Mouse (Mus musculus): Measurements from ENCODE around the gene Cebpg. TPM values are rescaled to one million over a fixed set of nuclear protein-coding genes. Genes with fewer than 3 reads are reported as not detected.

Cebpg gene
- polyA plus RNA-seq, 1 experiment from 2014 or later = 22.1 TPM

GRCm38 (mm10) chr7:35023251-35023650 lies 33.1 kb downstream of the Cebpg start:
- H3K27me3 ChIP-seq = no peaks in the 10 kb centered on the region
- no peak overlapping the region for H3K4me3 ChIP-seq (replicated peaks)
- H3K36me3 ChIP-seq (replicated peaks) = no peaks in the 10 kb centered on the region
- H3K9ac ChIP-seq = no peak overlapping the region
- H3K9me3 ChIP-seq (replicated peaks) = no peaks in the 10 kb centered on the region
- no peak overlapping the region for H3K27ac ChIP-seq (replicated peaks)
- 65% methylated on average over 4 of the region's 4 CpGs for WGBS (ENCODE audit: insufficient replicate concordance)
- no peak for ATAC-seq (ENCODE audit: insufficient read depth)
- peaks cover 9% of the 10 kb centered on the region; the same call in 1 of the 2 replicates for H3K4me1 ChIP-seq (replicated peaks)
- no peak overlapping the region for H3K4me2 ChIP-seq

GRCm38 (mm10) chr7:35021365-35021764 lies 35.0 kb downstream of the Cebpg start:
- Histone ChIP-seq H3K4me1 (replicated peaks) (no peaks in the 10 kb centered on the region), H3K4me2 (no peak overlapping the region), H3K9ac (no peak overlapping the region), H3K36me3 (replicated peaks) (no peaks in the 10 kb centered on the region), H3K9me3 (replicated peaks) (no peaks in the 10 kb centered on the region), H3K27ac (replicated peaks) (no peak overlapping the region), H3K4me3 (replicated peaks) (no peak overlapping the region), H3K27me3 (no peaks in the 10 kb centered on the region)
- ATAC-seq (ENCODE audit: insufficient read depth) = no peak
- 79% methylated on average over 10 of the region's 10 CpGs for WGBS (ENCODE audit: insufficient replicate concordance)

GRCm38 (mm10) chr7:35015252-35015651 lies 41.1 kb downstream of the Cebpg start:
- no peak for ATAC-seq (ENCODE audit: insufficient read depth)
- no peak overlapping the region for H3K4me3 ChIP-seq (replicated peaks)
- WGBS (ENCODE audit: insufficient replicate concordance) = 66% methylated on average over 2 of the region's 2 CpGs
- H3K9ac ChIP-seq = no peak overlapping the region
- no peak overlapping the region for H3K27ac ChIP-seq (replicated peaks)
- H3K27me3 ChIP-seq = no peaks in the 10 kb centered on the region
- H3K4me2 ChIP-seq = no peak overlapping the region
- H3K9me3 ChIP-seq (replicated peaks) = no peaks in the 10 kb centered on the region
- H3K4me1 ChIP-seq (replicated peaks) = no peaks in the 10 kb centered on the region
- H3K36me3 ChIP-seq (replicated peaks) = no peaks in the 10 kb centered on the region

DNA sequence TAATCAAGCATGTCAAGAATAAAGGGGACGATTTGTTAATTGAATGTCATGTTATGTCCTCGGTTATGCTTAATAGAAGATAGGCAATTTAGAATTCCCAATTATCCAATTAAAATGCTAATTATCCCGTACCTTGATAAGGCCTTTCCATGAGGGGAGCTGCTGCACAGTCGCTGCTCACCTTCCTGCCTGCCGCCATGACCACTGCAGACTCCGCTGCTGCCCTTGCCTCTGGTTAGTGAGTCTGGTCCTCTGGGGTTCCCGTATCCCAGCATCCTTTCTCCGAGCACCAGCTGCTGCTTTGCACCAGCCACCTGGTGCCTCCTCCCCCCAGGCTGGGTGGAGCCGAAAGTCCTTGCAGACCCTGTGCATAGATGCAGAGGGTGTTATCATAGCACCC lies 43.1 kb downstream of the Cebpg start:
- Histone ChIP-seq H3K9me3 (replicated peaks) (no peaks in the 10 kb centered on the region), H3K4me2 (no peak overlapping the region), H3K4me1 (replicated peaks) (no peaks in the 10 kb centered on the region), H3K27me3 (no peaks in the 10 kb centered on the region), H3K4me3 (replicated peaks) (no peak overlapping the region), H3K36me3 (replicated peaks) (no peaks in the 10 kb centered on the region), H3K27ac (replicated peaks) (no peak overlapping the region), H3K9ac (no peak overlapping the region)
- no peak for ATAC-seq (ENCODE audit: insufficient read depth)
- WGBS (ENCODE audit: insufficient replicate concordance) = 77% methylated on average over 9 of the region's 9 CpGs

GRCm38 (mm10) chr7:35006661-35007060 lies 49.7 kb downstream of the Cebpg start:
- 0 out of 2 replicates have a peak, but pooled peaks cover 5% of the 10 kb centered on the region for H3K36me3 ChIP-seq (replicated peaks)
- no peak overlapping the region for H3K4me3 ChIP-seq (replicated peaks)
- no peaks in the 10 kb centered on the region for H3K27me3 ChIP-seq
- H3K4me2 ChIP-seq = no peak overlapping the region
- H3K9ac ChIP-seq = no peak overlapping the region
- no peaks in the 10 kb centered on the region for H3K9me3 ChIP-seq (replicated peaks)
- WGBS (ENCODE audit: insufficient replicate concordance) = 78% methylated on average over 7 of the region's 7 CpGs
- no peak overlapping the region for H3K27ac ChIP-seq (replicated peaks)
- H3K4me1 ChIP-seq (replicated peaks) = no peaks in the 10 kb centered on the region
- no peak for ATAC-seq (ENCODE audit: insufficient read depth)

DNA sequence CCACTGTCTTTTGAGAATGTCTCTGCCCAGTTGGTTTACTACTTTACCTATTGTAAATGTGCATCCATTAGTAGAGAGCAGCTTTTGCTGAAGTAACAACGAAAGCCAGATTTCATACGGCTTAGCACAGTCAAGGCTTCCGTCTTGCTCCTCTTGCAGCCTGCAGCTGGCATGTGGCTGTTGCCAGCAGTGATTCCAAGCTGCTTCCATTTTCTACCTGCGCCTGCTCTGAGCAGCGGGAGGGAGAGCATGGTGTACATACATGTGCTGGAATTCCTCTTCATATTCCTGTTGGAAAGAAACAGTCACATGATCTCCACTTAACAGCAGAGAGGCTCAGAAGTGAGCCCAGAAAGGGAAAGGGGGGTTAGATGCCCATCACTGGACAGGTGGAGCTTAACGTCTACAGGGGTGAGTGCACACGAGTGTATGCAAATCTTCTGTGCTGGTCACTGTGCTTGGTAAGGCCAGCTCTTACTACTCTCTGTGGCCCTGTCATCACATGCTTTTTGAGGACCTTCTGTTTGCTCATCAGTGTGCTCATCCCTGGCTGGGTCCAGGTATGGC lies 53.1 kb downstream of the Cebpg start:
- Histone ChIP-seq H3K27me3 (no peaks in the 10 kb centered on the region), H3K4me1 (replicated peaks) (no peaks in the 10 kb centered on the region), H3K4me2 (no peak overlapping the region), H3K9me3 (replicated peaks) (no peaks in the 10 kb centered on the region), H3K9ac (no peak overlapping the region), H3K36me3 (replicated peaks) (0 out of 2 replicates have a peak, but pooled peaks cover 5% of the 10 kb centered on the region), H3K27ac (replicated peaks) (no peak overlapping the region), H3K4me3 (replicated peaks) (no peak overlapping the region)
- 72% methylated on average over 7 of the region's 7 CpGs for WGBS (ENCODE audit: insufficient replicate concordance)
- no peak for ATAC-seq (ENCODE audit: insufficient read depth)

GRCm38 (mm10) chr7:35000839-35001238 lies 55.5 kb downstream of the Cebpg start:
- H3K4me3 ChIP-seq (replicated peaks) = no peak overlapping the region
- H3K9me3 ChIP-seq (replicated peaks) = no peaks in the 10 kb centered on the region
- H3K27ac ChIP-seq (replicated peaks) = no peak overlapping the region
- H3K27me3 ChIP-seq = no peaks in the 10 kb centered on the region
- H3K36me3 ChIP-seq (replicated peaks) = no peaks in the 10 kb centered on the region
- no peak overlapping the region for H3K4me2 ChIP-seq
- ATAC-seq (ENCODE audit: insufficient read depth) = no peak
- H3K4me1 ChIP-seq (replicated peaks) = no peaks in the 10 kb centered on the region
- H3K9ac ChIP-seq = no peak overlapping the region
- WGBS (ENCODE audit: insufficient replicate concordance) = 35% methylated on average over 6 of the region's 6 CpGs

Small RNA genes within 50 kb of the gene (microRNA-seq; reads per million reads assigned to microRNA genes)
- gene Gm25033 = not detected

Other genes starting within 250 kb of the Cebpg start
- 0.36 and 0.69 TPM in 2 replicates for gene Chst8, start 243.9 kb downstream of the Cebpg start, polyA plus RNA-seq (2015; fragmentation: Nextera tagmentation; extraction: Ambion mirVana)
- gene Pepd, start 144.2 kb downstream of the Cebpg start, polyA plus RNA-seq (2015; fragmentation: Nextera tagmentation; extraction: Ambion mirVana) = 59.3 and 64.1 TPM in 2 replicates
- gene Cebpa, start 62.7 kb upstream of the Cebpg start, polyA plus RNA-seq (2015; fragmentation: Nextera tagmentation; extraction: Ambion mirVana) = 11.0 and 13.8 TPM in 2 replicates
- gene Slc7a10, start 129.8 kb upstream of the Cebpg start, polyA plus RNA-seq (2015; fragmentation: Nextera tagmentation; extraction: Ambion mirVana) = 0.60 and 1.0 TPM in 2 replicates
- 0.40 and 0.50 TPM in 2 replicates for gene Lrp3, start 158.9 kb upstream of the Cebpg start, polyA plus RNA-seq (2015; fragmentation: Nextera tagmentation; extraction: Ambion mirVana)

Measured in liver, embryonic 15.5 days (tissue).